Mouse (Mus musculus) cerebellum, postnatal 36 days (tissue): ENCODE measurements around the gene Hhipl1.

Experiments used
- DNase-seq, 2 experiments: peaks; one replicate each; pipeline ENCODE4 v3.0.0; 2021 to 2022; ENCODE audit warnings: mixed read lengths in 2 of 2

Hhipl1 gene

DNA sequence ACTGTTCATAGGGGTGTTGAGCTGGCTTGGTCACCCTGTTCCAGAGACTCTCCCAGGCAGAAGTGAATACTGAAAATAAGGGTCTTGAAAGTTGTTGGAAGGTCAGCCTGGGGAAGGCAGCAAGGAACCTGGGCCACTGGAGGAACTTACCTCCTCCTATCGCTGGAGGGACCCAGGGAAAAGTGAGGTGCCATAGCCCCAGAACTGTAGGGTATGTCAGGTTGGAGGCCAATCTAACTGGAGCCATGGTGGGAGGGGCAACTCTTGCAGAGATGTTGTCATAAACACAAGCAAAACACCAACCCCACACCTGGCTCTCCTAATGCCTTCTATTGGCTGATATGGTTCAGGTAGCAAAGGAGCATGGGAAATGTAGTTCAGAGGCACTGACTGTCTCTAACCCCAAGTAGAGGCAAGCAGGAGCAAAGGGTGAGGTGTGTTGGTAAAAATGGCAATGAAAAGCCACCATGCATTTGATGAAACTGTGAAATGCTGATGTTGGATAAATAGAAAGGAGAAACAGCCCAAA lies 7.2 kb downstream of the Hhipl1 start:
- DNase-seq, result no peak

DNA sequence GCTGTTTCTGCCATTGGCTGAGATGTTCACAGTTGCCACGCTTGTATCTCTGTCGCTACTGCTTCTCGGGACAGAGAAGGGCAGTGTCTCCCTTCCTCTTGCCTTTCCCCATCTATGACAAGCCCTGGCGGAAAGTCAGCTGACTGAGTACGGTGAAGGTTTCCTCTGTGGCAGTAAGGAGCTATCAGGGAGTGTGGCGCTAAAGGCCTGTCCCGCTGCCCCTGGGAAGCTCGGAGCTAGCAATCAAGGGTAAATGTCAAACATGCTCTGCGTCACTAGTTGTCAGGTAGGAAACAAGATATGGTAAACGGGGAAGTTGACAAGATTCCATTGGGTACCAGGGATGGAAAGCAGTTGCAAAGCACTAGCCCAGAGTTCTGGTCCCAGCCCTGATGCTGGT lies 9.7 kb downstream of the Hhipl1 start:
- DNase-seq, result no peak

DNA sequence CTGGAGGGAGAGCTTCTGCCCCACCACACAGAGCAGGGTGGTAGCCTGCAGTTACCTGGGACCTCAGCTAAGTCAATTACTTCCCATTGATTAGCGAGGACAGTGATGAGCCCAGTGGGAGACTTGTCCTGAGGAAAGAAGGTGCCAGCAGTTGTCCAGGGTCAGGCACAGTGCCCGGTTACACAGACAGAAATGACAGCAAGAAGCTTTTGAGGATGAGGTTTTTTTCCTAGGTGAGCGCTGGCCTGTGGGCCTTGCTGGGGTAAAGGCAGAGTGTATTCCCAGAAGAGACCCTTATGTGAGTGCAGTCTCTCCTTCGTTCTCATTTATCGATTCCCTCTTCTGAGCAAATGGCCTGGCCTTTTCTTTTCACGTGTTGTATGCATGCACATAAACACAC lies 10.6 kb downstream of the Hhipl1 start:
- no peak for DNase-seq

DNA sequence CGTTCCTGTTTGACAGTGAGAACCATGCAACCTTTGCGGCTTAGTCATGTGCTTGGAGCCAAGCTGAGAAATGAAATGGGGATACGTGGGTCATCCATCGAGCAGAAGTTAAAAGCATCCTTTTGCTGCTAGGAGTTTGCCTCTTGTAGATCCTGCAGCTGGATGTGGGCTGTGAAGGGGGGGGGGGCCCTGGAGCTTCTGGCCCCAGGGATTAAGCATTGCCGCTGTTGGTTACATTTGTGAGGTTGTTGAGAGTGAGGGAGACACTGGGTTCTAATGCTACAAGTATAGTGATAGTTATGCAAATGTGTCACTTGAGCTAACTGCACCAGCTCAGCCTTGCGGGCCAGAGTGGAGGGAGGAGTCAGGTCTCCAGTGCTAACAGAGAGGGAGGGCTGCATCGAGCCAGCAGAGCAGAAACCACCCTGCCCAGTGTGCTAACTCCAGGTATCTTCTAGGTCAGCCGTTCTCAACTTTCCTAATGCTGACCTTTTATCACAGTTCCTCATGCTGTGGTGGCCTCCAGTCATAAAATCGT lies 11.2 kb downstream of the Hhipl1 start:
- DNase-seq, result no peak

DNA sequence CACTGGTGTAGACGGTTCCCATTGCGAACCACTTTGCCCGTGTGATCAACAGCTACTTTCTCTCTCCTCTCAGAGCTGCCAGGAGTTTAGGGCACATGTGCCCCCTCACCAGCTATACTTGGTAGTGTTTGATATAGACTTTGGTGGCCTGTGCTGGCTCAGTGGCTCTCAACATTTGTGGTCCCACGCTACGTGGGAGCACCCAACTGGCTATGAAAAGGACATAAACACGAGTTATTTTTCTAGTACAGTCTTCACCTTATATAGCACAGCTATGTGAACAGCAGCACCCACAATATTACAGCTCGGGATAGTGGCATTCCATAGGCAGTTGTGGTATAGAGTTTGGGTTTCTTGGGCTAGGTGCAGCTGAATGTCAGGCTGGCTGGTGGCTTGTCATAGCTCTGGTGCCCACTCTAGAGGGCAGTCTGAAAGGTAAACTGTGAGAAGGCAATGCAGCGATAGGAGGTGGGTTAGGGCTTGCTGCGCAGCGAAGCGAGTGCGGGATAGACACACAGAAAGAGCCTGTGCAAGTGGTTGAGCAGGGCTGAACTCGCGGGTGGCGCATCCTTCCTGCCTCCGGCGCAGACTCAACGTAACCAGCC lies 11.9 kb downstream of the Hhipl1 start:
- DNase-seq, result no peak

DNA sequence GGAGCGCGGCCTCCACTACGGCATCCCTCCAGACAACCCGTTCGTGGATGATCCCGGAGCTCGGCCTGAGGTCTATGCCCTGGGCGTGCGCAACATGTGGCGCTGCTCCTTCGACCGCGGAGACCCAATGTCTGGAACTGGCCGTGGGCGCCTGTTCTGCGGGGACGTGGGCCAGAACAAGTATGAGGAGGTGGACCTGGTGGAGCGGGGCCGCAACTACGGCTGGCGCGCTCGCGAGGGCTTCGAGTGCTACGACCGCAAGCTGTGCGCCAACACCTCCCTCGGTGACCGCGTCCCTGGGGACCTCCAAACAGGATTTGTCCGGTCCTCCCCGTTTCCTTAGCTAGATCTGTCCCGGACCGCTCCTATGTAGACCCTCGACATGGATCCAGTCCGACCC lies 12.4 kb downstream of the Hhipl1 start:
- no peak for DNase-seq

DNA sequence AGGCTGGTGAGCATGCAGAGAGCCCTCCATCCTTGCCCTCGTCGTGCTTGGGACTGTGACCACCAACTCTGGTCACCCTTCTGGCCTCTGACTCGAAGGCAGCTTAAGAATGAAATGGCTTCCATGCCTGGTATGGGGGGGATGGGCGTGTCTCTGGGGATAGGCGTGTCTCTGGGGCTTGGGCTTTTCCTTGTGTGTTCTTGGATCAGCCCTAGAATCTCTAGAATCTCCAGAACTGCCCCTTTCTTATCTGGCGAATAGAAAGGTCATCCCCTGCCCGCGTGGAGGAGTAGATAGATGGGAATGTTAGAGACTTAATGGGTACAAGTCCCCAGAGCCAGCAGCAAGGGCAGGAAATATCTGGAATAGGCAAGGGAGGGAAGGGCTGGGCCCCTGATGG lies 14.0 kb downstream of the Hhipl1 start:
- no peak for DNase-seq

DNA sequence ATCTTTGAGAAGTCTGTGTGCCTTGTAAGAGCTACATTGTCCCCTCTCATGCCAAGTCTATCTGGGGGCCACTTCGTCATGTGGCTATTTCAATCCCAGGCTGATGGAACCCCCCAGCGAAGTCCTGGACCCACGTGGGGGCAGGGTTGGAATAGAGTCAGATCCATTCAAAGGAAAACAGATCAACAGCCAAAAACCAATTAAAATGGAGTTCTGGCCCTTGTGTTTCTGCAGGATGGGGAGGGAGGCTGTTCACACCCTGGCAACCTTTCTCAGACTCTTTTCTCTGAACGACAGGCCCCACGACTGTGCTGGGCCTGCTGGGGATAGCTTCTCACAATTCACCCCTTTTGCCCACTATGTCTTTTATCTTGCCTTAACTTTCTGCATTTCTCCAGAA lies 20.3 kb downstream of the Hhipl1 start:
- no peak for DNase-seq

DNA sequence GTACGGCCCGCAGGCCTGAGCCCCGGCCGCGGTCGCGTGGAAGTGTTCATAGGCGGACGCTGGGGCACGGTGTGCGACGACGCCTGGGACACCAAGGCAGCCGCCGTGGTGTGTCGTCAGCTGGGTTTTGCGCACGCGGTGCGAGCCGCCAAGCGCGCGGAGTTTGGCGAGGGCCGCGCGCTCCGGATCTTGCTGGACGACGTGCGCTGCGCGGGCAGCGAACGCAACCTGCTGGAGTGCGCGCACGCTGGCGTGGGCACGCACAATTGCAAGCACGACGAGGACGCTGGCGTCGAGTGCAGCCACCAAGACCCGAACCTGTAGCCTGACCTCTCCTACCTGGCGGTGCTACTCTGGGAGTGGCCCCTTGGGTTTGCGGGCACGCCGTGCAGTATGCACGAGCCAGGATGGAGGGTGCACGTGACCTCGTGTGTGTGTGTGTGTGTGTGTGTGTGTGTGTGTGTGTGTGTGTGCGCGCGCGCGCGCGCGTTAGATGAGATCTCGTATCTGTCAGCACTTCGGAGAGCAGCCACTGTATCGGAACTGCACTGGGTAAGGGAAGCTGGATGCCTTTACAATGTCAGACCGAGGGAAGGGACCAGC lies 21.9 kb downstream of the Hhipl1 start:
- DNase-seq, result peak; percentile 25 to 52

DNA sequence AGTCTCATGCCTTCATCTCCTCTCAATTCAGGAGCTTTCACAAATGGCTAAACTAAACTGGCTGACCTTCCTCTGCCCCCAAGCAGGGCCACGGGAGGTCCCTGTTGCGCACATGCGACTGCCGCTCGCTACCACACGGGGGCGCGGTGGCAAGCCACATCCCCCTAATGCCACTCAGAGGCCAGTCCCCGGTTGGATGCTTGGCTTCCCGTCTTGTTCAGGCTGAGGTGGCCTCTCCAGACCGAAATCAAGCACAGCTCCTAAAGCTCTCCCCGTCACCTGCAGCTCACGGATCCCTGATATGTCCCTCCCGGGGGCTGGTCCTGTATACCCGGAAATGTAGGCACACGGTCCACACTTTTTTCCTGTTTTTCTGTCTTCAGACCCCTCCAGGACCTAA lies 27.0 kb downstream of the Hhipl1 start:
- DNase-seq, result peak; percentile 84 to 88

DNA sequence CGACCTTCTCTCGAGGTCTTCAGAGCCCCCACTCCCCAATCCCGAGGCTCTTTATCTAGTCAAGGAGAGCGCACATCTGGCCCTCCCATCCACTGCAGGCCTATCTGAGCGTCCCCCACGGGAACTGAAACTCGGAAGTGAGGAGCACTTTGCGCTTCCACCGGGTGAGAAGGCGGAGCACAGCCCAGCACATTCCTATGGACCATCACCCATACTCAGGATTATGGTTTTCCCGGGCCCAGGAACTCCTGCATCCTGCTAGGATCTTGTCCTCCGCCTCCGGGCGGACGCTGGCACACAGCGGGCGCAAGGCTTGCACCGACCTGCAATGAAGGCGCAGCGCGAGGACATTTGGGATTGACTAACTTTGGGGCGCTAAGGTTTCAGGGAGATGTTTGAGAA lies 27.4 kb downstream of the Hhipl1 start:
- no peak for DNase-seq

DNA sequence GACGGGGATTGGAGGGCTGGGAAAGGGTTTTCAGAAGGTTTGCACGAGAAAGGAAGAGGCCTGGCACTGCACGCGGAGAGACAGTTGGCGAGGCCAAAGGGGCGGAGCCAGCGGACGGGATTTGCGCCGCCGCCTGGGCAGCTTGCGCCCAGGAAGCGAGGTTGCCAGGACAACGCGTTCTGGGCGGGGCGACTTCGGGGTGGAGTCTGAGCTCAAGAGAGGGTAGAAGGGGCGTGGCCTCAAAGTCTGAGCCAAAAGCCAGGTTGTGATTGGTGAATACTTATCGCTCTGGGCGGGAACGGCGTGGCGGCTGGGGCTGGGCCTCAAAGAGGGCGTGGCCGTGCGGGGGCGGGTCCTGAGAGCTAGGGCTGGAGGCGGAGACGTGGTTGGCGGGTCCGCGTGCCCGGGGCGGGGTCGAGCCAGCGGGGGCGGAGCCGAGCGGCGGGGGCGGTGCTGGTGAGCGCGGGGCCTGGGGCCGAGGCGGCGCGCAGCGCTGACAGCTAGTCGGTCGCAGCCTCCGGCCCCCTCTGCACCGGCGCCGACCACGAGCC lies 27.9 kb downstream of the Hhipl1 start, which contains the start of gene Cyp46a1:
Cyp46a1 (plus strand) TSS at position 487 of the 551 bp plus-strand sequence.
- DNase-seq, result peak; percentile 99

DNA sequence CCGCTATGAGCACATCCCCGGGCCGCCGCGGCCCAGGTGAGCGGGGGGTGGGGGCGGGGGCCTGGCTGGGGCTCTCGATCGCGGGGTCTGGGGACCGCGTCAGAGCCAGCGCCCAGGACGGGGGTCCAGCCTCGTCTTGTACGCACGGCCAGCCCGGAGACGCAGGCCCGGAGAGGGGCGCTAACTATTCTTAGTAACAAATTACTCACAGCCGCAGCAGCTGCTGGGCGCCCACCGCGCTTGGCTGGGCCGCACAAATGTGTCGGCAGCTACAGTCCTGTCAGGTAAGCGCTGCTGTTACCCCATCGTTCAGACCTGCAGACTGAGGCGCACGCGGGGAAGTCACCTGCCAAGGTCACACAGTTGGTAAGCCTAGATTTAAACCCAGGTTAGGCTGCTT lies 28.5 kb downstream of the Hhipl1 start:
- peak in 1 of 2 experiments; percentile 31 for DNase-seq

DNA sequence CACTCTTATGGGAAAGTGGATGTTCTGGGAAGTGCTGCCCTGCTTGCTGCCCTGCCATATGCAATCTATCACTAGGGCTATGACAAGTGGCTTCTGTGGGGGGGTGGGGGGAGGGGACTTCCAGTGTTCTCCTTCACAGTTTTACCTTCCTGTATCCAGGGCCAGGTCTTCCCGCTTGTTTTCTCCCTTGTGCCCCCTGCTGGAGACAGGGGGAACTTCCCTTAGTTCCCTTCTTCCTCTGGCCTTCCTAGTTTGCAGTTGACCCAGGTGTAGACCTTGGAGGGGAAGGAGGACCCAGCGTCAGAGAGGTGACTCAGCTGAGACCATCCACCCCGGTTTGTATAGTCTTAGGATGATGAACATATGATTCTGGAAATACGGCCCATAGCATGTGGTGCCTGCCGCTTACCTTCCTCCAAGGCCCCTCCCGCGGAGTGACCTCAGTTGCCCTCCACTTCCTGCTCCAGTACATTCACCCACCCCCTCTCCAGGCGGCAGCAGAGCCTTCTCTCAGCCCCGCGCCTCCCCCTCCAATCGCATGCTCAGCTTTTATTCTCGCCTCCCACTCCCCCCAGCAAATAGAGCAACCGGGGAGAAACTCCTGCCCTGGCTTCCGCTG lies 32.6 kb downstream of the Hhipl1 start:
- peak; percentile 54 to 55 for DNase-seq

DNA sequence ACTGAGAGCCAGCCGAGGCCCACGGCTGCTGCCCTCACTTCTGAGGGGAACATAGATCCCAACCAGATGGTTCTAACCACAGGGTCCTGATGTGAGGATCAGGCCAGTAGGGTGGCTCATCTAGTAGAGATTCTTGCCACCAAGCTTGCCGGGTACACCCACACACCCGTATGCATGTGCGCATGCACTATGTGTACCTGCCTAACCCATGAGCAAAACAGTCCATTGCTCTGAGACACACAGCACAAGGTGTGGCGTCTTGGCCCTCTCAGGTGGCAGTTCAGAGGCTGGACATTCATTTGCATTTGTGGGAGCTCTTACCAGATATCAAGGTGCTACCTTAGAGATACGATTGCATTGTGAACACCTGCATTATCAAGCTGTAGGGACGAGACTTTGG lies 42.1 kb downstream of the Hhipl1 start:
- no peak for DNase-seq

DNA sequence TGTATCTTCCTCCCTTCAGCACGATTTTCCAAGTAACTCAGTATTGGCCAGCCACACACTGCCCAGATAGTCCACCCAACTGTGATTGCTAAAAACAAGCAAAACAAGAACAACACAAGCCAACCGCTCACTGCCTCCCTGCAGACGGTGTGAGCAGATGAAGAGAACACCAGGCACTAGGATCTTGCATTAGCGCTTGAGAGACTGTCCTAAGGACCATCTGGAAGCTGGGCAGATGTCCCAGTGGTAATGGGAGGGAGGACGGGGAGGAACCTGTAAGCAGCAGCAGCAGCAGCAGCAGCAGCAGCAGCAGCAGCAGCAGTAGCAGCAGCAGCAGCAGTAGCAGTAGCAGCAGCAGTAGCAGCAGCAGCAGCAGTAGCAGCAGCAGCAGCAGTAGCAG lies 43.0 kb downstream of the Hhipl1 start:
- DNase-seq, result no peak

DNA sequence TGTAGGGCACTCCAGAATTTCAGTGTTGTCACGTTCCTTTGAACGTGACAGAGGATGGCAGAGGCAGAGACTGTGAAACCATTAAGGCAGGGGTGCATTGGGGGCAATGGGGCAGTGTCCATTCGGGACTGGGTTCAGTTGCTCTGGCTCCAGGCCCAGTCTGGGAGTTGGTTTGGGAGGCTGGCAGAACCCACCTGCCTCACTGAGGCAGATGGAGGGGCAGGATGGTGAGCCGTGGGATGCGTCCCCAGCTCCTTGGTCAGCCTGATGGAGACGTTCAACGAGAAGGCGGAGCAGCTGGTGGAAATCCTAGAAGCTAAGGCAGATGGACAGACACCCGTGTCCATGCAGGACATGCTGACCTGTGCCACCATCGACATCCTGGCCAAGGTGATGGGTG lies 44.9 kb downstream of the Hhipl1 start:
- no peak for DNase-seq

DNA sequence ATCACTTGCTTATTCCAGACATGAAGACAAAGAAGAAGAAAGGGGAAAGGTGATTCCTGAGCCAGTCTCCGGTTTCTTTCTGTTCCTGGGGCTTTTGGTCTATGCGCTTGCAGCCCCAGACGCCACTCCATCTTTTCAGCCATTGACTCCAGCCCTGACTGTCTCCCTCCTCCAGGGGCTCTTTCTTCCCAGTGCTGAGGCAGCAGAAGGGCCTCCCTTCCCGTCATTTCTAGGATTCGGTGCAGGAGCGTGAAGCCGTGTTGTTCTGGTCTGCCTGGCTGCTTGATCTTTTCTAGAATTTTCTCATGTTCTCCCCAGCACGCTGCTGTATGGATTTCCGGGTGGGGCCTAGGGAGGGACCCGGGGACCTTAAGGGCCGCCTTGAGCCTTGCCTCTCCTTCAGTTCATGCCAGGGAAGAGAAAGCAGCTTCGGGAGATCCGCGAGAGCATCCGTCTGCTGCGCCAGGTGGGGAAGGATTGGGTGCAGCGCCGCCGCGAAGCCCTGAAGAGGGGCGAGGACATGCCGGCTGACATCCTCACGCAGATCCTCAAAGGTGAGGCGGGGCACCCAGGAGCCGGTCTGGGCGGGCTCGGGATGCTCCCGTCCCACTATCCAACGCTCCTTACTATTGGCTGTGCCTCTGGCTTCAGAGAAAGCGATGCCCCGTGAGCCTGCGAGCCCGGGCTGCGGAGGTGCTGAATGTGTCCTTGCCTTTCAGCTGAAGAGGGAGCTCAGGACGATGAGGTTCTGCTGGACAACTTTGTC lies 46.5 kb downstream of the Hhipl1 start:
- no peak for DNase-seq

DNA sequence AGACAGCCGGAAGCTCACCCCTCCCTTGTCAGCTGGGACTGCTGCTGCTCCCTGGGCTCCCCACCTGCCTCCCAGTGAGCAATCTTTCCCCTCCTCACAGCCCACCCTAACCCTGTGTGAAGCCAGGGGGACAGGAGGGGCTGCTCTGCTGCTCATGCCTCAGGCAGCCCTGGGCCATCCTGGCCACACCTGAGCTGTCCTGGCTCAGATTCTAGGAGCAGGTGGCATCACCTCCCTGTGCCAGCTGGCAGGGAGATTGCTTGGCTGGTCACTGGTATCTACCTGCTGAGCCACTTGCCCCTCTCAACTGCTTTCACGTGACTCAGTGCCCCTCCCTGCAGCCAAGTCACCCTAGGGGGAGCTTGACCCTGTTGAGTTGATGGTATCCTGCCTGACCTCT lies 48.2 kb downstream of the Hhipl1 start:
- peak; percentile 93 for DNase-seq

DNA sequence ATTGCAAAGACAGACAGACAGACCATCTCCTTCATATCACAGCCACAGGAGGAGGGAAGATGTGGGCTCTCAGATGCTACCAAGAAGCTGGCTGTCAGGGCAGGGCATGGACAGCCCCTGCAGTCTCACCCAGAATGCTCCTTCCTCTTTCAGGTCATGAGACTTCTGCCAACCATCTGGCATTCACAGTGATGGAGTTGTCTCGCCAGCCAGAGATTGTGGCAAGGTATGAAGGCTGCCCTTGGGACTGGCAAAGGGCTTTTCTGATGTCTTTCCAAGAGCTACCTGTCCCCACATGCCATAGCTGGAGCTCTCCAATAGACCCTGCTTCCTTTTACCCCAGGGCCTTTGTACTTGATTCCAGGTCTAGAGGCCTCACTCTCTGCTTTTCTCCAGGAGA lies 49.2 kb downstream of the Hhipl1 start:
- peak; percentile 75 to 79 for DNase-seq

DNA sequence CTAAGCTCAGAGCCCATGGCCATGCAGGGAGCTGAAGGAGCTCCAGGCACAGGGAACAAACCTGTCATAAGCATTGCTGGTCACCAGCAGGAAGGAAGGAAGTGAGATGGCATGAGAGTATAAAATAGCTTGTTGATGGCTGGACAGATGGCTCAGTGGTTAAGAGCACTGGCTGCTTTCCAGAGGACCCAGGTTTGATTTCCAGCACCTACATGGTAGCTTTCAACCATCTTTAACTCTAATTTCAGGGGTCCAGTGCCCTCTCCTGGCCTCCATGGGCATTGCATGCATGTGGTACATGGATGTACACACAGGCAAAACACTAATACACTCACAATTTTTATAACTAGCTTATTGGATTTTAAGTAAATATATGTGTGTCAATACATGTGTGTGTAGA lies 49.9 kb downstream of the Hhipl1 start:
- no peak for DNase-seq

DNA sequence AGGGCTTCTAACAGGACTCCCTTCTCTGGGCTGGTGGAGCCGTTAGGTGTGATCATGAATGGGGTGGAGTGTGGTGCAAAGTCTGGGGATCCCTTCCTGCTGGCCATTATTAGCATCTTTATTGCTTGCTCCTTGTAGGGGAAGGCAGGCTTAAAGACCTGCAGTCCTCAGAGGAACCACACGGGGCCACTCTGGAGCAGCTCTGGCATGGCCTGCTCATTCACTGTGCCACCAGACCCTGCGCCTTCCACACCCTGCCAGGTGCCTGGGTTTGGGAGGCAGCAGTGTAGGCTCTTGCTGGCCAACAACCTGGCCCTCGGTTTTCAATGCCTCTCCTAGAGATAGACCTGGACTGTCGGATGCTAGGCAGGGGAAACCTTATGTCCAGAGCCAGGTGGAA lies 57.7 kb downstream of the Hhipl1 start:
- DNase-seq, result peak; percentile 95 to 97

DNA sequence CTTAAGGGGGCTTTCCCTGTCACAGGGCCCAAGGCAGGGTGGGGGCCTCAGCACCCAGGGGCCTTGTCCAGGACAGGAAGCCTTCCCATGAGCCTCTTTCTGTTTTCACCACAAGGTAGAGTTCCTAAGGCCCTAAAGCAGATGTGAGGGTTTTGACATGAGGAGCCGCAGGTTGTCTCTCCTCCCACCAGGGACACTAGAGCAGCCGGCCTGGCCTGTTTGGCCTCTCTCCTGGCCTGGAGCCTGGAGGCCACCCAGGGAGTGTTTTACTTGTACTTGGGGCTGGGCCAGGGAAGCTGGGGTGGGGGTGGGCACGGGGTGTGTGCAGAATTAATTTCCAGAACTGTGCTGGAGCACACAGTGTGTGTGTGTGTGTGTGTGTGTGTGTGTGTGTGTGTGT lies 59.3 kb downstream of the Hhipl1 start:
- DNase-seq, result peak in 1 of 2 experiments; percentile 32
